Mouse (Mus musculus): ENCODE data around the gene Stoml3. TPM values are rescaled to one million over a fixed set of nuclear protein-coding genes. Genes with fewer than 3 reads are reported as not detected.

Stoml3 gene
- polyA plus RNA-seq, 1 experiment from 2014 or later: not detected

DNA sequence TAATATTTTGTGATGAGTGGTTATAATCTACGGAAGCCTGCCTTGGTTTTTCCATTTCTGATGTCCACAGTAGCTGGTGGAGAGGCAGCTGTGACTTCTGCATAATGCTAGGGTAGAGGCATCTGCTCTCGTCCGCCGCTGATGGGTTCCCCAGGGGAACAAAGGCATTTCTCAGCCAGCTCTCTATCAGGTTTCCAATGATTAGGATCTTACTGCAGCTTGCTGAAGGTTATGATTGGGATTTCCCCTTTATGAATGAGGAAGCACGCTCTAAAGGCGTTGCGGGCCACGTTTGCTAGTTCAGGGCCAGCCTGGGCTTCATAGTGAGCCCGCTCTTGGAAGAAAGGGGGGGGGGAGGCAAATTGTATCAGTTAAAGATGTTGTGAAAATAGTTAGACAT lies 22.0 kb upstream of the Stoml3 start:
- Histone ChIP-seq H3K9me3 (ENCODE audit: control insufficient read depth, low read length) (no peaks in the 10 kb centered on the region), H3K4me1 (replicated peaks; ENCODE audit: control insufficient read depth, insufficient read depth, low read length) (peaks cover 13% of the 10 kb centered on the region; the same call in 1 of the 2 replicates), H3K36me3 (ENCODE audit: control insufficient read depth, insufficient read depth, low read length) (peaks cover 14% of the 10 kb centered on the region), H3K9ac (ENCODE audit: low read depth, low read length) (no peak overlapping the region), H3K27me3 (replicated peaks; ENCODE audit: control insufficient read depth, insufficient read depth, low read length) (no peaks in the 10 kb centered on the region), H3K4me2 (peak overlapping the region; percentile 81), H3K27ac (ENCODE audit: low read depth, low read length) (no peak overlapping the region), H3K4me3 (ENCODE audit: low read depth, low read length) (peak overlapping the region; percentile 89; the same call in 1 of the 2 replicates)
- ATAC-seq (replicated peaks; ENCODE audit: low FRiP score) (no peak), DNase-seq (ENCODE audit: low spot score) (no peak)
- 68% methylated on average over 9 of the region's 9 CpGs for WGBS

DNA sequence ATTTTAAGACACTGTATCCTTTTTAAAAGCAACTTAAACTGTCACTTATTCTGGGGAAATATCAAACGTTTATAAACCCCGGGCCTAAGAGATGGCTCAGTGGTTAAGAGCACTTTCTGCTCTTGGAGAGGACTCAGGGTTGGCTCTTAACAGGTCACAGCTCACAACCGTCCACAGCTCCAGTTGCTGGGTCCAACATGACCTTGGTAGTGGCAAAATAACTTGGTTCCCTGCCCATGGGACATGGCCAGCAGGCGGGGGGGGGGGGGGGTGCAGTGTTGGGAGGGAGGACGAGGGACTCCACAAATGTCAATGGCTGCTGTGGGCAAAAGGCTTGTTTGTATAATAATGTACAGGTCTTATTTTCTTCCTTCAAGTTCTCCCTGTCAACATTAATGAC lies 21.1 kb upstream of the Stoml3 start:
- ATAC-seq (replicated peaks; ENCODE audit: low FRiP score): no peak
- peaks cover 13% of the 10 kb centered on the region; the same call in 1 of the 2 replicates for H3K4me1 ChIP-seq (replicated peaks; ENCODE audit: control insufficient read depth, insufficient read depth, low read length)

DNA sequence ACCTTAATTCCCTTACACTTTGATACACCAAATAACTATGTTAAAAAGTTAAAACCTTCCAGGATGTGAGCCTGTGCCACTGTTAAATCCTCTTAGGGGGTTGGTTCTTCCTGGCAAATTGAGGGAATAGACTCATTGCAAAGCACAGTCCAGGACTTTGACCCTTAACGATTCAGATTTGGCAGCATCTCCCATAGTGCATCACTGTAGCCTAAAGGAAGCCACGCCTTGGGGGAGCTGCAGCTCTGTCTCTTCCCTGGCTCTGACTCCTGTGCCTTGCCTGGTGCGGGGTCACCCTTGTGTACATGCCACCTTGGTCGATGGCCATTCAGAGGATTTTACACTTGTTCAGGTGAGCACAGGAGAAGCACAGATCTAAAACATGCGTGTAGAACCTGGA lies 18.8 kb upstream of the Stoml3 start:
- Histone ChIP-seq H3K27ac (ENCODE audit: low read depth, low read length) (no peak overlapping the region), H3K4me1 (replicated peaks; ENCODE audit: control insufficient read depth, insufficient read depth, low read length) (peaks cover 13% of the 10 kb centered on the region; the same call in 1 of the 2 replicates), H3K36me3 (ENCODE audit: control insufficient read depth, insufficient read depth, low read length) (peaks cover 23% of the 10 kb centered on the region), H3K4me3 (ENCODE audit: low read depth, low read length) (no peak overlapping the region), H3K4me2 (no peak overlapping the region), H3K9me3 (ENCODE audit: control insufficient read depth, low read length) (no peaks in the 10 kb centered on the region), H3K27me3 (replicated peaks; ENCODE audit: control insufficient read depth, insufficient read depth, low read length) (no peaks in the 10 kb centered on the region), H3K9ac (ENCODE audit: low read depth, low read length) (no peak overlapping the region)
- DNase-seq (ENCODE audit: low spot score) (no peak), ATAC-seq (replicated peaks; ENCODE audit: low FRiP score) (no peak)
- 84% methylated on average over 5 of the region's 5 CpGs for WGBS

More for the DNA sequence above, 21.1 kb upstream of the Stoml3 start:
- no peak for DNase-seq (ENCODE audit: low spot score)
- H3K27ac ChIP-seq (ENCODE audit: low read depth, low read length): no peak overlapping the region
- WGBS: 77% methylated on average over 5 of the region's 5 CpGs
- H3K9me3 ChIP-seq (ENCODE audit: control insufficient read depth, low read length): no peaks in the 10 kb centered on the region
- no peak overlapping the region for H3K4me2 ChIP-seq
- no peaks in the 10 kb centered on the region for H3K27me3 ChIP-seq (replicated peaks; ENCODE audit: control insufficient read depth, insufficient read depth, low read length)
- H3K36me3 ChIP-seq (ENCODE audit: control insufficient read depth, insufficient read depth, low read length): peaks cover 17% of the 10 kb centered on the region
- no peak overlapping the region for H3K4me3 ChIP-seq (ENCODE audit: low read depth, low read length)
- H3K9ac ChIP-seq (ENCODE audit: low read depth, low read length): no peak overlapping the region

DNA sequence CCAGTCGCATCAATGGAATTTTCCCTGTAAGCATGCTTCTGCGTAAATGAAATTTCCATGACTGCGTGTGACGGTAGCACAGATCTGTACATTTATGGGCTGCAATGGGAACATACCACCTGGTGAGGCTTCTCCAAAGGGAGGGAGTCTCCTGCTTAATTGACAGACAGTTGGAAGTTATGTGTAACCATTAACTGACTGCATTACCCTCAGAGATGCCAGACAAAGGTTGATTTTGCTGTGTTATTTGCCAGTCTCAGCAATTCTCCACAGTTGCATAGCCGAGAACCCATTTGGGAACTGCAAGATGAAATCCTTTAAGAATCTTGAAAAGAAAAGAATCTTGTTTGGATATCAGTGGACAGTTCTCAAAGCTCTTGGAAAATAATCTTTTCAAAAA lies 16.4 kb upstream of the Stoml3 start:
- H3K27ac ChIP-seq (ENCODE audit: low read depth, low read length): no peak overlapping the region
- H3K9ac ChIP-seq (ENCODE audit: low read depth, low read length): no peak overlapping the region
- no peaks in the 10 kb centered on the region for H3K27me3 ChIP-seq (replicated peaks; ENCODE audit: control insufficient read depth, insufficient read depth, low read length)
- peaks cover 32% of the 10 kb centered on the region for H3K36me3 ChIP-seq (ENCODE audit: control insufficient read depth, insufficient read depth, low read length)
- peaks cover 4% of the 10 kb centered on the region; the same call in 1 of the 2 replicates for H3K4me1 ChIP-seq (replicated peaks; ENCODE audit: control insufficient read depth, insufficient read depth, low read length)
- no peaks in the 10 kb centered on the region for H3K9me3 ChIP-seq (ENCODE audit: control insufficient read depth, low read length)
- DNase-seq (ENCODE audit: low spot score): no peak
- no peak overlapping the region for H3K4me3 ChIP-seq (ENCODE audit: low read depth, low read length)
- no peak overlapping the region for H3K4me2 ChIP-seq
- 93% methylated on average over 5 of the region's 5 CpGs for WGBS
- ATAC-seq (replicated peaks; ENCODE audit: low FRiP score): no peak

DNA sequence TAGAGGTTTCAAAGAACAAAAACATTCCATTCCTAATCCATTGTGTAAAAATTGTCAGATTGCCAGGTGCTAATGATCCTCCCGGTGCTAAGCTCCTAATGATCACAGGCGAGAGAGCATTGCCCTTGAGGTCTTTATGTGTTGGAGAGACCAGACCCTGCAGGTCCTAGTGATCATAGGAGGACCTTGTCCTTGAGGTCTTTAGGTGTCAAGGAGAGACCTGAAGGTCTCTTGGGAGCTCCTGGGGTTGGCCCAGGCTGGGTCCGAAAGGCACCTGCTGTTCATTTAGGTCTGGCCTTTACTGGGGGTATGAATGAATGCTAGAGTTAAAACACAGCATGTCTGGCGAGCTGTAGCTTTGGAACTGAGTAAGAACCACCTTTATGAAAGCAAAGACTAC lies 14.3 kb upstream of the Stoml3 start:
- Histone ChIP-seq H3K9me3 (ENCODE audit: control insufficient read depth, low read length) (no peaks in the 10 kb centered on the region), H3K4me2 (no peak overlapping the region), H3K9ac (ENCODE audit: low read depth, low read length) (no peak overlapping the region), H3K4me1 (replicated peaks; ENCODE audit: control insufficient read depth, insufficient read depth, low read length) (no peaks in the 10 kb centered on the region), H3K27ac (ENCODE audit: low read depth, low read length) (no peak overlapping the region), H3K27me3 (replicated peaks; ENCODE audit: control insufficient read depth, insufficient read depth, low read length) (no peaks in the 10 kb centered on the region), H3K36me3 (ENCODE audit: control insufficient read depth, insufficient read depth, low read length) (peaks cover 47% of the 10 kb centered on the region), H3K4me3 (ENCODE audit: low read depth, low read length) (no peak overlapping the region)
- ATAC-seq (replicated peaks; ENCODE audit: low FRiP score) (no peak), DNase-seq (ENCODE audit: low spot score) (no peak)
- WGBS: 81% methylated on average over 4 of the region's 4 CpGs

DNA sequence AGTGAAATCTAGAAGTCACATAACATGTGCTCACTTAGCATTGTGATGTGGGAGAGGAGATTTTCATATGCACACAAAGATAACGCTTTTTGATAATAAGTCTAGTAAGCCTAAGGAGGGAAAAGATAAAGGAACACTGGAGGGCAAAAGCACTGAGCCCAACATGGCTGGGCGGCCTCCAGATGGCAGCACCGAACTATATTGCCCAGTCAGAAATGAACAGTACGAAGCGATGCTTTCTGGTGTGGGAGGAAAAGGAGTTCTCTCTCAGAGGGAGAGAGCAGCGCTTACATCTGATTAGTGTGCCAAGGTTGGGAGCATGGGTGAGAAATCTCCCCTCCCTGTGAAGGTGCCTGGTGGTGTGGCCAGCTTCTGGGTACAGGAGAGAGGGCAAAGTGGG lies 12.6 kb upstream of the Stoml3 start:
- no peak overlapping the region for H3K27ac ChIP-seq (ENCODE audit: low read depth, low read length)
- no peaks in the 10 kb centered on the region for H3K9me3 ChIP-seq (ENCODE audit: control insufficient read depth, low read length)
- H3K4me1 ChIP-seq (replicated peaks; ENCODE audit: control insufficient read depth, insufficient read depth, low read length): no peaks in the 10 kb centered on the region
- no peak overlapping the region for H3K9ac ChIP-seq (ENCODE audit: low read depth, low read length)
- DNase-seq (ENCODE audit: low spot score) (no peak), ATAC-seq (replicated peaks; ENCODE audit: low FRiP score) (peak; percentile 54; the same call in 1 of the 2 replicates)
- H3K4me2 ChIP-seq: no peak overlapping the region
- peaks cover 47% of the 10 kb centered on the region for H3K36me3 ChIP-seq (ENCODE audit: control insufficient read depth, insufficient read depth, low read length)
- H3K4me3 ChIP-seq (ENCODE audit: low read depth, low read length): no peak overlapping the region
- no peaks in the 10 kb centered on the region for H3K27me3 ChIP-seq (replicated peaks; ENCODE audit: control insufficient read depth, insufficient read depth, low read length)
- WGBS: 64% methylated on average over 6 of the region's 6 CpGs

DNA sequence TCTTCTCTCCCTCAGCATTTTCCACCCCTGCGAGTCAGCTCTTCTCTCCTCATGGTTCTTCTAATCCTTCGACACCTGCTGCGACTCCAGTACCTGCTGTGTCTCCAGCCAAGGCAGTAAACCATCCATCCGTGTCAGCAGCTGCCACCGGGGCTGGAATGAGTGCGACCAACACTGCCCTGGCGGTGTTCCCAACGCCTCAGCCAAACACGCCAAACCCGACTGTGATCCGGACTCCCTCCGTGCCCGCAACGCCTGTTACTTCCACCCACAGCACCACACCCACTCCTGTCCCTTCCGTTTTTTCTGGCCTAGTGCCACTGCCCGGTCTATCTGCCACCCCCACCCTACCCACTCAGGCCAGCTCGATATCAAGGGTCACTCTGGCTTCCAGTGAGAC lies 11.0 kb upstream of the Stoml3 start:
- WGBS: 96% methylated on average over 17 of the region's 17 CpGs
- no peak overlapping the region for H3K4me3 ChIP-seq (ENCODE audit: low read depth, low read length)
- no peak for ATAC-seq (replicated peaks; ENCODE audit: low FRiP score)
- no peaks in the 10 kb centered on the region for H3K9me3 ChIP-seq (ENCODE audit: control insufficient read depth, low read length)
- H3K9ac ChIP-seq (ENCODE audit: low read depth, low read length): no peak overlapping the region
- H3K27ac ChIP-seq (ENCODE audit: low read depth, low read length): no peak overlapping the region
- H3K27me3 ChIP-seq (replicated peaks; ENCODE audit: control insufficient read depth, insufficient read depth, low read length): no peaks in the 10 kb centered on the region
- no peak for DNase-seq (ENCODE audit: low spot score)
- H3K4me1 ChIP-seq (replicated peaks; ENCODE audit: control insufficient read depth, insufficient read depth, low read length): no peaks in the 10 kb centered on the region
- H3K4me2 ChIP-seq: no peak overlapping the region
- peaks cover 43% of the 10 kb centered on the region for H3K36me3 ChIP-seq (ENCODE audit: control insufficient read depth, insufficient read depth, low read length)

DNA sequence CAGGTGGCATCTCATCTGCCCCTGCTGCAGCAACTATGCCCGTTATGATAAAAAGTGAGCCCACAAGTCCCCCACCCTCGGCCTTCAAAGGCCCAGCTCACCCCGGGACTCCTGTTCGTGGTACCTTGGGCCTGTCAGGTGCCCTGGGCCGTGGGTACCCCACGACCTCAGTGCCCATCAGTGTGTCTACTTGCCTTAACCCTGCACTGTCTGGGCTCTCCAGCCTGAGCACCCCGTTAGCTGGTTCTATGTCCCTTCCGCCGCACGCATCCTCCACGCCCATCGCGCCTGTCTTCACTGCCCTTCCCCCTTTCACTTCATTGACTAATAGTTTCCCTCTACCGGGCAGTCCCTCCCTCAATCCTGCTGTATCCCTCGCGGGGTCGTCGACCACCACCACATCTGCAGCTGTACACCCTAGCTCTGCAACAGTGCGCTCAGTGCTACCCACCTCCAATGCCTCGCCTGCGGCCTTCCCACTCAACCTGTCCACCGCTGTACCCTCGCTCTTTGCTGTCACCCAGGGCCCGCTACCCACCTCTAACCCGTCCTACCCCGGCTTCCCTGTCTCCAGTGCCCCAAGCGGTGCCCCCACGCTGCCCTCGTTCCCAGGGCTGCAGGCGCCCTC lies 9.9 kb upstream of the Stoml3 start:
- ATAC-seq (replicated peaks; ENCODE audit: low FRiP score) (no peak; the same call in 1 of the 2 replicates), DNase-seq (ENCODE audit: low spot score) (no peak)
- Histone ChIP-seq H3K36me3 (ENCODE audit: control insufficient read depth, insufficient read depth, low read length) (peaks cover 41% of the 10 kb centered on the region), H3K4me3 (ENCODE audit: low read depth, low read length) (no peak overlapping the region), H3K27ac (ENCODE audit: low read depth, low read length) (no peak overlapping the region), H3K4me2 (no peak overlapping the region), H3K4me1 (replicated peaks; ENCODE audit: control insufficient read depth, insufficient read depth, low read length) (no peaks in the 10 kb centered on the region), H3K9ac (ENCODE audit: low read depth, low read length) (no peak overlapping the region), H3K9me3 (ENCODE audit: control insufficient read depth, low read length) (no peaks in the 10 kb centered on the region), H3K27me3 (replicated peaks; ENCODE audit: control insufficient read depth, insufficient read depth, low read length) (no peaks in the 10 kb centered on the region)
- WGBS: 94% methylated on average over 30 of the region's 30 CpGs

DNA sequence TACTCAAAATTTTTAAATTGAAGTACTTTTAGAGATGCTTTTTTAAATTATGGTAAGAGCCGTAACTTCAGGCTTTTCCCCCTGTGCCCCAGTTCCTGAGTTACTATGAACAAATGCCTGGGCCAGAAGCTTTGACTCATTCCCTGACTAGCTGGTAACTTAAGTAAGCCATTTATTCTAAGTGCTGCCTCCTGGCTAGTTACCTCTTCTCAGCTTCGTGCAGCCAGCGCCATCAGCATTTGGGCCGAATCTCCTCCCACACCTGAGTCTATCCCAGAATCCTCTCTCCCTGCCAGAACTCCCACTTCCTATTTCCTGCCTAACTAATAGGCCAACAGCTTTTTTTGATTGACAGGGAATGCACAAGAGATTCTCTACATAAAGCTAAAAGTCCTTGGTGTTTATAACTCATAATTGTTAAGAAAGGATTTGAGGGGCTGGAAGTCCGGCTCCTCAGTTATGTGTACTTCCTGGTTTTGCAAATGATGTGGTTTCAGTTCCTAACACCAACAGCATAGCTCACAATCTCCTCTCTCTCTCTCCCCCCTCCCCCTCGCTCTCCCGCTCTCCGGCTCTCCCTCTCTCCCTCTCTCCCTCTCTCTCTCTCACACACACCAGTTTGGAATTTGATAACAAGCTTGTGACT lies 4.9 kb upstream of the Stoml3 start:
- Histone ChIP-seq H3K9me3 (ENCODE audit: control insufficient read depth, low read length) (no peaks in the 10 kb centered on the region), H3K27me3 (replicated peaks; ENCODE audit: control insufficient read depth, insufficient read depth, low read length) (no peaks in the 10 kb centered on the region), H3K9ac (ENCODE audit: low read depth, low read length) (no peak overlapping the region), H3K4me1 (replicated peaks; ENCODE audit: control insufficient read depth, insufficient read depth, low read length) (peaks cover 9% of the 10 kb centered on the region), H3K4me3 (ENCODE audit: low read depth, low read length) (no peak overlapping the region), H3K36me3 (ENCODE audit: control insufficient read depth, insufficient read depth, low read length) (peaks cover 15% of the 10 kb centered on the region; the same call in 1 of the 2 replicates), H3K4me2 (no peak overlapping the region), H3K27ac (ENCODE audit: low read depth, low read length) (no peak overlapping the region)
- DNase-seq (ENCODE audit: low spot score): no peak
- 73% methylated on average over 8 of the region's 8 CpGs for WGBS
- no peak for ATAC-seq (replicated peaks; ENCODE audit: low FRiP score)
